ENCODE assay signal across 9 mouse cellular contexts in the genomic region with DNA sequence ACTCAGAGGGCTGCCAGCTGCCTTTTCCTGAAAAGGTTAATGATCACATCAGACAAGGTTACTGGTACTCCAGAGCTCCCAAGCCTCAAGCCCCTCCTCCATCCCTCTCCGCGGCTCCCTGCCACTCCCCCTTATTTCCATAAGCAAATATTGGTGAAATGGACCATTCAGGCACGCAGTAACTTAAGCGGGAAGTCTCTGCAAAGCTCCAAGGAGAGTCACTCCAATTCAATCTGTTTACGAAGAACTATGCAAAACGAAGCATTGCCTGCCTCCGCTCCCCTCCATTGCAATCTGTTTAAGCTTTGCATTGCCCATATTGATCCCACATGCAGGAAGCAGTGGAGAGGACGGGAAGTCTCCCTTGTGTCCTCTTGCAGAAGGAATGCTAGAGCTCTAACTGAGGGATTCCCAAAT. TPM values are rescaled to one million over a fixed set of nuclear protein-coding genes. Genes with fewer than 3 reads are reported as not detected.
DNase-seq lines count a peak whose midpoint lies in the region; ATAC-seq and TF ChIP-seq lines count a peak whose summit lies in the region.
"Had no signal": no experiment of that assay in that cellular context is flagged by ENCODE, and none has a peak within 500 bp of the region (broad histone marks: within the 10 kb centered on the region; RNA-seq: fewer than 3 reads in every experiment).

Apela (minus strand) TSS at position 220 of the 417 bp plus-strand sequence.

- no peaks in the 10 kb centered on the region for H3K27me3 ChIP-seq in embryonic facial prominence, embryonic 15.5 days
- H3K27me3 ChIP-seq in intestine, embryonic 16.5 days (replicated peaks; ENCODE audit: control insufficient read depth, insufficient read depth, low read length), result no peaks in the 10 kb centered on the region
- no peaks in the 10 kb centered on the region; the same call in 1 of the 2 replicates for H3K27me3 ChIP-seq in liver, adult 2 months (ENCODE audit: control insufficient read depth, insufficient read depth, low read length)

- H3K79me2 ChIP-seq in liver, adult 2 months (ENCODE audit: control insufficient read depth, insufficient read depth, low read length), result no peaks in the 10 kb centered on the region

- no peaks in the 10 kb centered on the region for H3K36me3 ChIP-seq in embryonic facial prominence, embryonic 15.5 days
- no peaks in the 10 kb centered on the region for H3K36me3 ChIP-seq in intestine, embryonic 16.5 days (ENCODE audit: control insufficient read depth, insufficient read depth, low read length)
- H3K36me3 ChIP-seq in liver, adult 2 months (ENCODE audit: control insufficient read depth, insufficient read depth, low read length), result no peaks in the 10 kb centered on the region

- under 1% methylated on average over 8 of the region's 8 CpGs for WGBS in embryonic facial prominence, embryonic 15.5 days
- under 1% methylated on average over 8 of the region's 8 CpGs for WGBS in intestine, embryonic 16.5 days
- 2% methylated on average over 8 of the region's 8 CpGs for WGBS in liver, adult 2 months

- peak within 1 kb of the TSS; percentile 46 for H3K4me2 ChIP-seq in embryonic facial prominence, embryonic 15.5 days (replicated peaks)
- peak within 1 kb of the TSS; percentile 70 for H3K4me2 ChIP-seq in intestine, embryonic 16.5 days (ENCODE audit: low read depth, low read length)

- peak within 1 kb of the TSS; percentile 38 for H3K4me3 ChIP-seq in embryonic facial prominence, embryonic 15.5 days (replicated peaks)
- H3K4me3 ChIP-seq in intestine, embryonic 16.5 days (ENCODE audit: low read length), result peak within 1 kb of the TSS; percentile 32
- no peak within 1 kb of the TSS; the same call in 1 of the 2 replicates for H3K4me3 ChIP-seq in liver, adult 2 months (ENCODE audit: insufficient read depth, low read depth, low read length)

- no peak for TF ChIP-seq POLR2A in liver, adult 2 months (IDR thresholded peaks at IDR 0.05; ENCODE audit: extremely low read depth, insufficient read depth, low read length)

- H3K27ac ChIP-seq in embryonic facial prominence, embryonic 15.5 days (replicated peaks), result 0 out of 2 replicates have a peak within 1 kb of the TSS, but pooled peaks have one; percentile 39
- peak within 1 kb of the TSS; percentile 33; the same call in 1 of the 2 replicates for H3K27ac ChIP-seq in intestine, embryonic 16.5 days (ENCODE audit: low read length)
- H3K27ac ChIP-seq in liver, adult 2 months (replicated peaks; ENCODE audit: insufficient read depth, low read depth, low read length), result no peak within 1 kb of the TSS

- no peaks in the 10 kb centered on the region for H3K9me3 ChIP-seq in embryonic facial prominence, embryonic 15.5 days (replicated peaks)
- no peaks in the 10 kb centered on the region for H3K9me3 ChIP-seq in intestine, embryonic 16.5 days (ENCODE audit: control insufficient read depth, low read length)

- peaks cover 3% of the 10 kb centered on the region; the same call in 1 of the 2 replicates for H3K4me1 ChIP-seq in embryonic facial prominence, embryonic 15.5 days
- peaks cover 8% of the 10 kb centered on the region for H3K4me1 ChIP-seq in intestine, embryonic 16.5 days (ENCODE audit: control insufficient read depth, insufficient read depth, low read length)
- H3K4me1 ChIP-seq in liver, adult 2 months (ENCODE audit: control insufficient read depth, insufficient read depth, low read length), result peaks cover 2% of the 10 kb centered on the region; the same call in 1 of the 2 replicates

- DNase-seq in layer of hippocampus, adult 11-12 months (ENCODE audit: low spot score), result peak; percentile 5
- DNase-seq in layer of hippocampus, postnatal 25 days (ENCODE audit: extremely low spot score in 1 of 2, low spot score in 1 of 2), result no peak
- peak; percentile 68 for DNase-seq in liver, adult 2 months (ENCODE audit: extremely low read depth, low read depth, low spot score)
- DNase-seq in neural tube, embryonic 10.5 days (ENCODE audit: extremely low spot score, low spot score), result peak; percentile 64
- no peak for DNase-seq in thymus, postnatal 25 days

- ATAC-seq in embryonic facial prominence, embryonic 15.5 days (ENCODE audit: insufficient number of reproducible peaks, low FRiP score, low TSS enrichment, low read depth), result 0 out of 2 replicates have a peak, but pooled peaks have one; percentile 47
- ATAC-seq in intestine, embryonic 16.5 days, result peak; percentile 89
- no peak for ATAC-seq in megakaryocyte-erythroid progenitor cell, adult 5-6 weeks (replicated peaks; ENCODE audit: low FRiP score, low TSS enrichment, poor library complexity, severe bottlenecking)

- no peak for TF ChIP-seq CTCF in liver, adult 2 months (IDR thresholded peaks at IDR 0.05; ENCODE audit: low read depth, low read length)

- H3K9ac ChIP-seq in embryonic facial prominence, embryonic 15.5 days, result no peak within 1 kb of the TSS
- H3K9ac ChIP-seq in intestine, embryonic 16.5 days (ENCODE audit: low read depth, low read length), result peak within 1 kb of the TSS; percentile 36; the same call in 1 of the 2 replicates
- no peak within 1 kb of the TSS for H3K9ac ChIP-seq in liver, adult 2 months (ENCODE audit: low read depth, low read length)

RNA-seq across cellular contexts. Expression of gene Apela, which starts in this region (rescaled TPM):
- under 1 TPM in 1 of 2 experiments, not detected in 1; 0.66 TPM for total RNA-seq in layer of hippocampus, postnatal 25 days (2021)
- polyA plus RNA-seq in embryonic facial prominence, embryonic 15.5 days (2015; fragmentation: Nextera tagmentation; extraction: Ambion mirVana), result 4.5 and 5.9 TPM in 2 replicates
- 3.3 and 4.4 TPM in 2 replicates for polyA plus RNA-seq in intestine, embryonic 16.5 days (2015; fragmentation: Nextera tagmentation; extraction: Ambion mirVana)
- total RNA-seq in liver, adult 2 months (2014; rRNA removed), result not detected in 2 replicates
- not detected in 2 replicates for polyA plus RNA-seq in liver, adult 2 months (2012; rRNA removed)
- total RNA-seq in megakaryocyte-erythroid progenitor cell, adult 5-6 weeks (2014; fragmentation: Nextera tagmentation), result not detected in 2 replicates
- not detected in 2 replicates for total RNA-seq in megakaryocyte-erythroid progenitor cell, adult 5-6 weeks (2017)
- total RNA-seq: heart, postnatal 14 days had no signal

Comparison
In these comparisons a context has a peak if more than half of its experiments do, and no peak if none do; other contexts are left out.
1. DNase-seq: peak in layer of hippocampus, adult 11-12 months (single experiment) and neural tube, embryonic 10.5 days (single experiment); none in layer of hippocampus, postnatal 25 days (0 of 2) and thymus, postnatal 25 days (single experiment).
2. Peak in DNase-seq in liver, adult 2 months; RNA of the gene not detected or under 1 TPM.